Mouse (Mus musculus): ENCODE results near the gene Pde4a. TPM values are rescaled to one million over a fixed set of nuclear protein-coding genes. Genes with fewer than 3 reads are reported as not detected.

Gene Pde4a
- polyA plus RNA-seq, 1 experiment, result 13.8 TPM

DNA sequence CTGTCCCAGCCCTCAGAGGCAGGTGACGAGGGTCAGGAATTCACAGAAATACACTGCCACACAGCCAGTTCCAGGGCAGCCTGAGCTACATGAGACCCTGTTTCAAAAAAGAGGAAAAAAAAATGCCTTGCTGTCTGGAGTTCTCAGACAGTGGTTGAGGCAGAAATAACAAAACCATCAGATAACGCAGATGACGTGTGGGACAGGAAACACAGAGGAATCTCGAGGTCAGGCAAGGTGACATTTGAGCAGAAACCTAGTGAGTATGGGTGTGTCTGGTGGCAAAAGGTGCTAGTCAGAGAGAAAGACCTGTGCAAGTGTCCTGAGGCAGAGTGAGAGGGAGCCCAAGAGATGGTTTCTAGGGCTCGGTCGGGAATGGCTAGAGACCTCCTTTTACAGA, 6.8 kb downstream of the Pde4a start:
- DNase-seq, result no peak
- H3K4me3 ChIP-seq (replicated peaks; ENCODE audit: extremely low read depth, low read depth, low read length), result no peak overlapping the region
- 64% methylated on average over 6 of the region's 6 CpGs for WGBS
- peaks cover 5% of the 10 kb centered on the region; the same call in 1 of the 2 replicates for H3K4me1 ChIP-seq (ENCODE audit: control insufficient read depth, insufficient read depth, low read length)
- TF ChIP-seq CTCF (IDR thresholded peaks at IDR 0.05; ENCODE audit: insufficient read depth, low read length) (no peak), POLR2A (IDR thresholded peaks at IDR 0.05; ENCODE audit: borderline replicate concordance, extremely low read depth, low read depth, low read length) (no peak)

DNA sequence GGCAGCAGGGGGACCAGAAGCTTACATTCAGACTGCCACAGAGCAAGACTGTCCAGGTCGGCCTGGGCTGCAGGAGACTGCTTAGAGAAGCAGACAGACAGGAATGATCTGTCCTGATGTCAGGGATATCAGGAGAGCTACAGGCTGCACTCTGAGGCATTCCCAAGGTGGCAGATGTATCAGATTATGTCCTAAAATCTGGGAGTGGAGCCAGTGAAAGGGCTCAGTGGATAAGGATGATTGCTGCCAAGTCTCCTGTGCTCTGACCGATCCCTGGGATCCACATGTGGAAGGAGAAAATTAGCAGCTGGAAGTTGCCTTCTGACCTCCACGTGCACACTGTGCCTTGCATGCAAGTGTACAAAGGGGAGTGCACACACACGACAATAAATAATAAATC, 14.9 kb downstream of the Pde4a start:
- TF ChIP-seq POLR2A (IDR thresholded peaks at IDR 0.05; ENCODE audit: borderline replicate concordance, extremely low read depth, low read depth, low read length) (no peak), CTCF (IDR thresholded peaks at IDR 0.05; ENCODE audit: insufficient read depth, low read length) (no peak)
- no peak overlapping the region for H3K4me3 ChIP-seq (replicated peaks; ENCODE audit: extremely low read depth, low read depth, low read length)
- WGBS, result 49% methylated on average over 4 of the region's 4 CpGs

GRCm38 (mm10) chr9:21180841-21181240, 15.3 kb downstream of the Pde4a start:
- Histone ChIP-seq H3K4me3 (replicated peaks; ENCODE audit: extremely low read depth, low read depth, low read length) (no peak overlapping the region), H3K4me1 (ENCODE audit: control insufficient read depth, insufficient read depth, low read length) (no peaks in the 10 kb centered on the region)
- no peak for DNase-seq
- TF ChIP-seq CTCF (IDR thresholded peaks at IDR 0.05; ENCODE audit: insufficient read depth, low read length) (no peak), POLR2A (IDR thresholded peaks at IDR 0.05; ENCODE audit: borderline replicate concordance, extremely low read depth, low read depth, low read length) (no peak)
- 77% methylated on average over 1 of the region's 1 CpGs for WGBS

More for the DNA sequence above, 14.9 kb downstream of the Pde4a start:
- H3K4me1 ChIP-seq (ENCODE audit: control insufficient read depth, insufficient read depth, low read length), result no peaks in the 10 kb centered on the region
- DNase-seq, result no peak

GRCm38 (mm10) chr9:21181421-21182220, 16.1 kb downstream of the Pde4a start:
- TF ChIP-seq POLR2A (IDR thresholded peaks at IDR 0.05; ENCODE audit: borderline replicate concordance, extremely low read depth, low read depth, low read length), result no peak
- TF ChIP-seq CTCF (IDR thresholded peaks at IDR 0.05; ENCODE audit: insufficient read depth, low read length), result no peak
- no peaks in the 10 kb centered on the region for H3K4me1 ChIP-seq (ENCODE audit: control insufficient read depth, insufficient read depth, low read length)
- H3K4me3 ChIP-seq (replicated peaks; ENCODE audit: extremely low read depth, low read depth, low read length), result peak overlapping the region; percentile 55
- WGBS, result 5% methylated on average over 48 of the region's 48 CpGs
- peak; percentile 35 for DNase-seq

- TF ChIP-seq POLR2A (IDR thresholded peaks at IDR 0.05; ENCODE audit: borderline replicate concordance, extremely low read depth, low read depth, low read length), result no peak
- DNase-seq, result no peak
- Histone ChIP-seq H3K4me3 (replicated peaks; ENCODE audit: extremely low read depth, low read depth, low read length) (no peak overlapping the region), H3K4me1 (ENCODE audit: control insufficient read depth, insufficient read depth, low read length) (no peaks in the 10 kb centered on the region)
- 68% methylated on average over 6 of the region's 6 CpGs for WGBS
These were observed 17.9 kb downstream of the Pde4a start for GRCm38 (mm10) chr9:21183421-21183820.

GRCm38 (mm10) chr9:21183905-21184413, 18.4 kb downstream of the Pde4a start:
- 7% methylated on average over 34 of the region's 34 CpGs for WGBS
- DNase-seq, result peak; percentile 79
- TF ChIP-seq POLR2A (IDR thresholded peaks at IDR 0.05; ENCODE audit: borderline replicate concordance, extremely low read depth, low read depth, low read length), result no peak
- TF ChIP-seq CTCF (IDR thresholded peaks at IDR 0.05; ENCODE audit: insufficient read depth, low read length), result no peak
- Histone ChIP-seq H3K4me1 (ENCODE audit: control insufficient read depth, insufficient read depth, low read length) (no peaks in the 10 kb centered on the region), H3K4me3 (replicated peaks; ENCODE audit: extremely low read depth, low read depth, low read length) (peak overlapping the region; percentile 54)

DNA sequence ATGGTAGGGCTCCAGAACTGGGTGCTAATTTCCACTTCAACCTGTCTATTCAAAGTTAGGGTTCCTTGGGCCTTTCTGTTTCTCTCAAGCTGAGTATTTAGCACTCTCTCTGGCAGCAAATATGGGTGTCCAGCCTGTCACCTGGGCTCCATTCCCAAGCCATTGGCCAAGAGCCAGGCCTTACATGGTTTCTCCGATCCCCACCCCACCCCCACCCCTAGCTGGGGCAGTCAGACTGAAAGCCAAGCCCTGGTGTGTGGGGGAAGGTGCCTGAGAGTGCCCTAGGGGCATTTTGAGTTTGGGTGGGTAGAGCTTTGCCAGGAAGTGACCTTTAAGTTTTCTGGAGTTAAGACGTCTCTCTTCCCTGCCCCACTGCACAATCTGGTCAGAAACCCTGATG, 19.2 kb downstream of the Pde4a start:
- WGBS, result 25% methylated on average over 2 of the region's 2 CpGs
- no peak for DNase-seq

DNA sequence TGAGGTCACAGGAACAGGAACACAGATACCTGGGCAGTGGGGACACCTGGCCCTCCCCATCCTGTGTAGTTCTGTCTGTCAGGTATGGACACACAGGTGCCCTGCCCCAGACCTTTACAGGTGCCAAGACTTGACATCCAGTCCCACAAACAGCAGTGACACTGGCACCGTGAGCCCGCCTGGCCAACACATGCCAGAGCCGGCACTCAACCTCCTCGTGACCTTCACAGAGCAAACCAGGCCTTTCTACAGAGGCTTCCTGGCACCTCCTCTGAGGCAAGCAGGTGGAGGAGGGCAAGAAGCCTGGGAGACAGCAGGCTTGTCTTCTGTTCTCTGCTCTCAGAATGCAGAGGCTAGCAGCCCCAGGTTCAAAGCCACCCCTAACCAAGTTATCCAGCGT, 19.9 kb downstream of the Pde4a start:
- WGBS, result 74% methylated on average over 5 of the region's 5 CpGs
- no peak overlapping the region for H3K4me3 ChIP-seq (replicated peaks; ENCODE audit: extremely low read depth, low read depth, low read length)
- no peaks in the 10 kb centered on the region for H3K4me1 ChIP-seq (ENCODE audit: control insufficient read depth, insufficient read depth, low read length)
- TF ChIP-seq POLR2A (IDR thresholded peaks at IDR 0.05; ENCODE audit: borderline replicate concordance, extremely low read depth, low read depth, low read length), result no peak
- no peak for TF ChIP-seq CTCF (IDR thresholded peaks at IDR 0.05; ENCODE audit: insufficient read depth, low read length)
- no peak for DNase-seq

More for the DNA sequence above, 19.2 kb downstream of the Pde4a start:
- TF ChIP-seq CTCF (IDR thresholded peaks at IDR 0.05; ENCODE audit: insufficient read depth, low read length), result no peak
- TF ChIP-seq POLR2A (IDR thresholded peaks at IDR 0.05; ENCODE audit: borderline replicate concordance, extremely low read depth, low read depth, low read length), result no peak
- Histone ChIP-seq H3K4me3 (replicated peaks; ENCODE audit: extremely low read depth, low read depth, low read length) (no peak overlapping the region), H3K4me1 (ENCODE audit: control insufficient read depth, insufficient read depth, low read length) (no peaks in the 10 kb centered on the region)

GRCm38 (mm10) chr9:21189905-21190304, 24.4 kb downstream of the Pde4a start:
- H3K4me3 ChIP-seq (replicated peaks; ENCODE audit: extremely low read depth, low read depth, low read length), result no peak overlapping the region
- H3K4me1 ChIP-seq (ENCODE audit: control insufficient read depth, insufficient read depth, low read length), result no peaks in the 10 kb centered on the region
- 44% methylated on average over 7 of the region's 7 CpGs for WGBS
- no peak for TF ChIP-seq POLR2A (IDR thresholded peaks at IDR 0.05; ENCODE audit: borderline replicate concordance, extremely low read depth, low read depth, low read length)
- TF ChIP-seq CTCF (IDR thresholded peaks at IDR 0.05; ENCODE audit: insufficient read depth, low read length), result no peak
- DNase-seq, result no peak

DNA sequence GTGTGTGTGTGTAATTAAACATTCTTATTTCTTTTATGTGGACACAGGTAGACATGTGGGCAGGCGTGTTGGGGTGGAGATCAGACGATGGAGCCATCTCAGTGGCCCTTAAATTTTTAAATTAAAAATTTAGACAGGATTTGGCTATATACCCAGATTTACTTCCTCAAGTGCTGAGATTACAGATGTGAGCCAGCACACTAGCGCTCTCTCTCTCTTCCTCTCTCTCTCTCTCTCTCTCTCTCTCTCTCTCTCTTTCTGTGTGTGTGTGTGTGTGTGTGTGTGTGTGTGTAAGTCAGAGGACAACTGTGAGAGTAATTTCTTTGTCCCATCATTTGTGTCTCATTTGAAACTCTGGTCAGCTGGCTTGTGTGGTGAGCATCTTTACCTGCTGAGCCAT, 25.2 kb downstream of the Pde4a start:
- Histone ChIP-seq H3K4me1 (ENCODE audit: control insufficient read depth, insufficient read depth, low read length) (no peaks in the 10 kb centered on the region), H3K4me3 (replicated peaks; ENCODE audit: extremely low read depth, low read depth, low read length) (no peak overlapping the region)
- no peak for TF ChIP-seq CTCF (IDR thresholded peaks at IDR 0.05; ENCODE audit: insufficient read depth, low read length)
- no peak for TF ChIP-seq POLR2A (IDR thresholded peaks at IDR 0.05; ENCODE audit: borderline replicate concordance, extremely low read depth, low read depth, low read length)
- WGBS, result 67% methylated on average over 3 of the region's 3 CpGs
- DNase-seq, result no peak

All from lung, adult 2 months (tissue).